Mouse (Mus musculus) brain, embryonic 14.5 days (tissue): ENCODE measurements around the gene Cer1. TPM values are rescaled to one million over a fixed set of nuclear protein-coding genes. Genes with fewer than 3 reads are reported as not detected.
A peak's percentile ranks its signal among the peaks of the same experiment; 100 is the strongest.

Experiments used
- DNase-seq: peaks from one replicate; pipeline ENCODE4 v3.0.0-alpha.2; 2011; ENCODE audit warnings: low read depth
- CTCF ChIP-seq: fragments of 200-500 bp; IDR thresholded peaks from 2 replicates; pipeline ENCODE4 v1.5.1; 2012; ENCODE audit warnings: inconsistent platforms, mild to moderate bottlenecking, moderate library complexity, borderline replicate concordance; ENCODE audit not compliant: insufficient read depth, insufficient read length; ENCODE audit errors: extremely low read depth
- POLR2A ChIP-seq: fragments of 200-500 bp; IDR thresholded peaks from 2 replicates; pipeline ENCODE4 v1.6.1; 2012; ENCODE audit warnings: mild to moderate bottlenecking, inconsistent platforms, borderline replicate concordance; ENCODE audit not compliant: poor library complexity, insufficient read depth, insufficient read length, severe bottlenecking; ENCODE audit errors: extremely low read depth
- polyA plus RNA-seq: library from polyadenylated mRNA; depleted of rRNA; stranded (reverse); fragments of >200 nt; gene quantifications from 2 replicates; pipeline ENCODE4 v1.2.3, GENCODE M21; 2012; rRNA removed

Gene Cer1
- 0.05 and 0.21 TPM in 2 replicates for polyA plus RNA-seq

- peak; percentile 74 for DNase-seq
- no peak for TF ChIP-seq CTCF
- TF ChIP-seq POLR2A = no peak
These were observed at the start of gene Cer1 for GRCm38 (mm10) chr4:82884636-82885534. Gene Cer1, minus strand, starts transcription at chr4:82885148.

DNA sequence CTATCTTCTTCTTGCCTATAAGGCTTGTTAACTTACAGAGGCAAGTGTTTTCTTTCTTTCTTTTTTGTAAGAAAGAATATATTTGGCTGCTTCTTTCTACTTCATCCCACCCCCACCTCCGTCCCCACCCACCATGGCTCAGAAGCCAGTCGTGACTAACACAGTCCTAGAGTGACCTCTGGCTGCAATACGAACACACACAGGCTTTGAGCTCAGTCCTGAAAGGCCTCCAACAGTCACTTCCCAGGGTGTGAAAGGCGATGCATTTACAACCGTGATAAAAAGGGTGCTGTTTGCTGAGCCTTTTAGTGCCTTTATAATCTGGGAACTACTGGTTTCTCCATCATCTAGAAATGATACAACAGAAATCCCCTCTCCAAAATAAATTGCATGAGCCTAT, 49.4 kb upstream of the Cer1 start:
- peak; percentile 88 for DNase-seq
- TF ChIP-seq CTCF (peak; percentile 70; the same call in 1 of the 2 replicates), POLR2A (no peak)

DNA sequence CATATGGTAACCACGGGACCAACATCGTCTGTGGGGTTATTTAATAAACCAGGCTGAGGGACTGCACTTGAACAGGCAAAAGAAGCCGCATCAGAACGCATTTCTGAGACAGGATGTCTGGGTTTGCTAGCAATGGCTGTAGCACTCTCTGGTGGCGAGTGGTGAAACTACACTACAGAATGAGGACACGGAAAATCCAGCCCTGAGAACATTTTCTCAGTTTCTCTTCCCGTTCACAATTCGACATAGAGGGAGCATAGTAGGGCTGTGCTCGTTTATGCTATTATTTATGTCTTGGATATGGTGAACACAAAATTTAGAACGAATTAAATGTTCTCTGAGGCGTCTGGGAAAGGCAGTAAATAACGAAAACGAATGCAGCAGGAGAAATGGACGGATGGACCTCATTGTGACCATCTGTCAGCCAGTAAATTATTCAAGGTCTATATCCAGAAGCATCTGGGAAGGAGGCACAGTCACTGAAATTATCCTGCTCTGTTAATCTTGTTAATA, 48.8 kb upstream of the Cer1 start:
- peak; percentile 93 for DNase-seq
- peak; percentile 90 for TF ChIP-seq CTCF
- TF ChIP-seq POLR2A = no peak

- TF ChIP-seq POLR2A = no peak
- no peak for TF ChIP-seq CTCF
These were observed 45.1 kb upstream of the Cer1 start for GRCm38 (mm10) chr4:82930079-82930478.

DNA sequence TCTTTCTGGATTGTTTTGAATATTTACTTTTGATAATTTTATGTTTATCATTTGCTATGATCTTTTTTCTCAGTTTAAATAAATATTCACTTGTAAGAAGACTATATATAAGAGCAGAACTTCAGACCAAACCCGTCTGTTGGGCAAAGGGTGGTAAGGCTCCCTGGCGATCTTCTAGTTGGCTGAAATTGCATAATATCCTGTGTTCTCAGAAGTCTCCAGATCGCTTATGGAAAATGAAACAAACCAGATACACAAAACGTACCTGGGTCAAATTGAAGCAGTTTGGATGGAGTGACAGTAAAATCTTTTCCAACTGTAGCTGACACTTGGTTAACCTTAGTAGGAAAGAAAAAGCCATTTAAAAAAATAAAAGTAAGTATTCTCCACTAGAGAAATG, 37.0 kb upstream of the Cer1 start:
- TF ChIP-seq CTCF (no peak), POLR2A (no peak)
- DNase-seq = no peak

More at GRCm38 (mm10) chr4:82930079-82930478, 45.1 kb upstream of the Cer1 start:
- DNase-seq = no peak

DNA sequence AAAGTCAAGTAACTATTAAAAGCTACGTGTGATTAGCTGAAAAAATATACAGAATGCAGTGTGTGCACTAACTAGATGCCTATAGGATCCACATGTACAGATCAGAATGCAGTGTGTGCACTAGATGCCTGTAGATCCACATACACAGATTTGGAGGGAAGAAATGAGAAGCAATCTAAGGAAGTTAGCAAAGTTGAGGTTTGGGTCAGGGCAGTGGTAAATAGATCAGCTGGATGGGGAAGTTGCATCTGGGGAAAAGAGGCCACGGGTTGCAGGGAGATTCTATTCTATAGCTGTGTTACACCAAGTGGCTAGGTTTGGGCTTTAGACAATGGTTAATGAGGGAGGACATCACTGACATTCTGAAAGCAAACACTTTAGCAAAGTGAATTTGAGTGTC, 33.7 kb upstream of the Cer1 start:
- TF ChIP-seq POLR2A = no peak
- no peak for TF ChIP-seq CTCF
- no peak for DNase-seq

- DNase-seq = no peak
- TF ChIP-seq POLR2A (no peak), CTCF (no peak)
These were observed 31.7 kb upstream of the Cer1 start for GRCm38 (mm10) chr4:82916678-82917050.

- DNase-seq = peak; percentile 95
- no peak for TF ChIP-seq CTCF
- TF ChIP-seq POLR2A = no peak
These were observed 31.2 kb upstream of the Cer1 start for GRCm38 (mm10) chr4:82916003-82916677.

GRCm38 (mm10) chr4:82915576-82915975, 30.6 kb upstream of the Cer1 start:
- no peak for DNase-seq
- TF ChIP-seq CTCF = no peak
- TF ChIP-seq POLR2A = no peak

DNA sequence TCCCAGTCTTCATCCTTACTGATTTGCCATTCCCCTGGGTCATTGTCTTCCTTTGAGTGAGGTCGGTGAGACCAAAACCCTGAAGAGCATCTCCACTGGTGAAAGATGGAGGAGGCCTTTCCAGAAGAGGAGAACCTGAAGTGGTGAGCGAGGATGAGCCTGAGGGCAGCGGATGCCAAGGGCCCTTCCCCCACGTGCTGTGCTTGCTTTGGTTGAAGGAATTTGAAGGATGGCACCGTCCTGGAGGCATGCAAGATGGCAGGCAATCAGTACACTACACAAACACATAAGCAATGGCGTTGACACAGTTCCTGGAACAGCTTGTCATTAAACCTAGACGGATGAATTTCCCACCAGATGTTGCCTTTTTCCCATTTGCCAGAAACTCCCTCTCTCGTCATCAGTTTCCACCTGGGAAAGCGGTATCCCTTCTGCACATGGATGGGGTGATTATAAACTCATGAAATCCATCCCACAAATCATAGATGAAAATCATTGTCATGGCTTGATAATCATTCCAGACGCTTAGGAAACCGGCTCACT, 29.7 kb upstream of the Cer1 start:
- no peak for TF ChIP-seq POLR2A
- no peak for TF ChIP-seq CTCF
- peak; percentile 61 for DNase-seq

DNA sequence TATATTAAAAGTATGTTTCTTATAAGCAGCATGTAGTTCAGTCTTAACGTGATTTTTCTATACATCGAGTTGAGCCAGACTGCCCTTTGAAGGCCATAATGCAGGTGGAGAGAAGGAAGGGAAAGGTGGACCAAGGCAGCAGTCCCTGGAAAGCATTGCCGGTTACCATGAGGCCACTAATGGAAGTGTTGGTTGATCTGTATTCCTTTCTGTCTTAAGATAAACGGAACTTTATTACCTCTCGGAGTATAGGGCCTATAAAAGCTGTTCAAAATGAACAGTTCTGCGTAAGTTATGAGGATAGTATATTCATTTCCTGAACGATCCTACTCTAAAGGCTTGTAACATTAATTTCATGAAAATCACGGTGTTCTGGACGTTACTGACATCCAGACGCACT, 10.3 kb upstream of the Cer1 start:
- TF ChIP-seq CTCF (no peak), POLR2A (no peak)
- DNase-seq = no peak
